Mouse (Mus musculus) heart, postnatal 0 days (tissue): ENCODE measurements at regions not wholly inside any gene's neighbourhood (a gene's known extent, or its start where the extent isn't known, plus 50 kb on each side); places are given as distances from the start of the nearest gene placed in this dataset.

Experiments
- CTCF ChIP-seq: IDR thresholded peaks from 2 replicates; pipeline ENCODE4 v1.5.1; 2016; ENCODE audit warnings: antibody characterized with exemption, control low read depth, low read depth
- EP300 ChIP-seq: IDR thresholded peaks from 2 replicates; pipeline ENCODE4 v1.6.1; 2016; ENCODE audit warnings: antibody characterized with exemption, low read depth

DNA sequence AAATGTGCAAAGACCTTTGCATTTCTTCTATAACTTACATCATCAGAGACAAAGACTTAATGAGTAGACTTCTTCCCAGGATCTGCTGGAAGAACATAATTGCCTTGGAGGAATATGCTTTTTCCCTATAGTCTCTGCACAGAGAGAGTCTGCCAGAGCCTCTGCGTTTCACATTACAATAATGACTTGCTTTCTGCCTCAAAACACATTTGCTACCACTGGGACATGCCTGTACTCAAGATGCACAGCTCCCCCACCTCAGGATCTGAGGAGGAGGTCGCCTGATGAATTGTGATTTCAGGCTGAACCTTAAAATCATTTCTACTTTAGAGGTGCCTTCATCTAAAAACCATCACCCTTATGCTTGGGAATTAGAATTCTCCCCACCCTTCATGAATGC is 148.1 kb upstream of the Nhs start:
- TF ChIP-seq CTCF (no peak), EP300 (no peak)
